Mouse (Mus musculus) gastrocnemius, postnatal 36 days (tissue): Measurements from ENCODE around the gene Slc35e1. TPM values are rescaled to one million over a fixed set of nuclear protein-coding genes. Genes with fewer than 3 reads are reported as not detected.

Experiments
- DNase-seq, 2 experiments: peaks; one replicate each; pipeline ENCODE4 v3.0.0; 2022
- intact Hi-C: fragments of 180-260 bp; cut with DNase I; formaldehyde crosslinking; loops from one replicate; pipeline ENCODE4 v1.15.1; 2025
- total RNA-seq, 2 experiments: library from RNA; stranded (reverse); gene quantifications; 2 replicates each; pipeline ENCODE4 v1.2.3; 2021

The Slc35e1 gene
- total RNA-seq, 2 experiments from 2014 or later: 39.4 to 43.2 TPM

DNA sequence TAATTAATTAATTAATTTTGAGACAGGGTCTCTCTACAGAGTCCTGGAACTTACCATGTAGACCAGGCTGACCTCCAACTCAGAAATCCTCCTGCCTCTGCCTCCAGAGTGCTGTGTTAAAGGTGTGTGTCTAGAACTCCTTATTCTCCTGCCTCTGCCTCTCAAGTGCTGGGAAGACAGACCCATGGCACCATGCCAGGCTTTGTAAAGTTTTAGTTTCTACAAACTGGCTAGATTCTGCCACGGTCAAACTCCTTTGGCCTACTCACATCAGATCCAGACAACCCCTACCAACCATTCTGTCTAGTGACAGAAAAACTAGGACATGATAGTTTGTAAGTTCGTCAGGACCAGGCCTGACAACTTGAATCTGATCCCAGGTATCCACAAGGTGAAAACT is 1.4 kb downstream of the Slc35e1 start:
- DNase-seq: no peak
- intact Hi-C loops: no loop called here

DNA sequence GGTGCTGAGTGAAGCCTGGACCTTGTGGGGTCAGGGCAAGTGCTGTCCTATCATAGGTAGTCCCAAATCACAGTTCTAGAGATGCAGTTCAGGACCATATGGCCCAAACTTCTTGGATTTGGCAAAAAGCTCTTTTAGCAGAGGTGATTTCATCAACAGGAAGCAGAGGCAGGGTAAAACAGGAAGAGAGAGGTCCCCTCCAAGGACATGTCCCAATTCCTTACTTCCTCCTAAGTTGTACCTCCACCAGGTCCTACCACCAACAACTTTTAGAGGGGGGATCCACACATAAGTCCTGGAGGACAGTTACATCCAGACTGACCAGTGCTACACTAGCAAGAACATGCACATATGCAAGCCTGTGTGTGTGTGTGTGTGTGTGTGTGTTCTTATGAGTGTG is 5.4 kb downstream of the Slc35e1 start:
- intact Hi-C loops: loop anchor here (5.0 to 10.0 kb wide), 2 partner anchors 80 to 238 kb away; partner anchors contain the start of gene Sin3b
- DNase-seq: no peak

DNA sequence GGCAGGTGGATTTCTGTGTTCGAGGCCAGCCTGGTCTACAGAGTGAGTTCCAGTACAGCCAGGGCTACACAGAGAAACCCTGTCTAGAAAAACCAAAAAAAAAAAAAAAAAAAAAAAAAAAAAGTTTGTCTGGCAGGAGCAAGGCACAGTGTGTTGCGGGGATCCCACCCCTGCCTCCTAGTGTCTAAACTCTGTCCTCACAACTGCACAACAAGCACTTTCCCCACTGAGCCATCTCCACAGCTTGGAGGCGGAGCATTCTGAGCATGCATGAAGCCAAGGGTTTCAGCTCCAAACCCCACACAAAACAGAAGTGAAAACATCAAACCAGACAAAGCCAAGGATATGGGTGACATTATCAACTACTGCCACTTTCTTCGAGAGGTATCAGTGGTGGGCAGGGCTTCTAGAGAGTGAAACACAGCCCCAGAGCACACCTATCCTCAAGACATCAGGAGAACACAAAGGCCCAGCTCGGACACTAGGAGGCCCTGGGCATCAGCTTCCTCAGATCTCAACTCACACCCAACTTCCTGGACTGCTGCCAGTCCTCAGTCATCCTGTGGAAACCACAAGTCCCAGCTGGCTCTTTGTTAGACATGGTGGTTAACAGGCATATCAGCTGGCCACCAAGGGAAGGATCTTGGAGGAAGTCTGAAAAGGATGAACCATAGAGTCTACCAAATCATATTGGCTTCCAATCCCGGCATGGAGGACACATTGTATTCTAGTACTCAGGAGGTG is 6.8 kb downstream of the Slc35e1 start:
- DNase-seq: no peak

DNA sequence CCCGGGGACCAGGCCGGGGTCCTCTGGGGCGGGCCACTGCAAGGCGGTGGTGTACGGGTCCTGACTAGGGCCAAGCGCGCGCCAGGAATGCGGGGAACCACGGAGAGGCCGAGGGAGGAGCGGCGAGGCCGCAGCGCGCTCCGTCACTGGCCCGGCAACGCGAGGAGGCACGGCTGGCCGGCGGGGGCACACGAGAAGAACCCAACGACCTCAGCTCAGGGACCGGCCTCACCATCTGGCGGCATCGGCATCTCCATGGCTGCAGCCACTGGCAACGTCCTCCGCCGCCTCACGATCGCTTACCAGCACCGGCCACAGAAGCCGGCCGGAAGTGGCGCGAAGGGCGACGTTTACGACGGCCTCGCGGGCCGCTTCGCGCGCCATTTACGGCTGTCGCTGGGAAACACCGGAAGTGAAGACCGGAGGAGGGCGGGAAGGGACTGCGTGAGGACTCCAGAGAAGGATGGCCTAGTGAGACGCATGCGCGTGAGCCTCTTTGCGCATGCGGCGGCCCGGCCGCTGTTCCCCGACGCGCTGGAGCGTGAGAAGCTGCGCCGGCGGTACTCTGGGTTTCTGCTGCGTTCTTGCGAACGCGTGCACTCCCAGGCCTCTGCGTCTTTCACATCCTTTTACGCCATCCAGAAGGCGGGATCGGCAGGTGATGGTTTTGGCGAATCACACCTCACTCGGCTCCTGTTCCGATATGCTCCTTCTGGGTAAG is 17.4 kb downstream of the Slc35e1 start, which contains the start of gene Cherp:
Cherp (minus strand) TSS at position 401 of the 721 bp plus-strand sequence.
- intact Hi-C loops: no loop called here
- DNase-seq: peak; percentile 91 to 95

More for the DNA sequence above, 6.8 kb downstream of the Slc35e1 start:
- intact Hi-C loops: loop anchor here (5.0 to 10.0 kb wide), 2 partner anchors 82 to 239 kb away; partner anchors contain the start of gene Sin3b

DNA sequence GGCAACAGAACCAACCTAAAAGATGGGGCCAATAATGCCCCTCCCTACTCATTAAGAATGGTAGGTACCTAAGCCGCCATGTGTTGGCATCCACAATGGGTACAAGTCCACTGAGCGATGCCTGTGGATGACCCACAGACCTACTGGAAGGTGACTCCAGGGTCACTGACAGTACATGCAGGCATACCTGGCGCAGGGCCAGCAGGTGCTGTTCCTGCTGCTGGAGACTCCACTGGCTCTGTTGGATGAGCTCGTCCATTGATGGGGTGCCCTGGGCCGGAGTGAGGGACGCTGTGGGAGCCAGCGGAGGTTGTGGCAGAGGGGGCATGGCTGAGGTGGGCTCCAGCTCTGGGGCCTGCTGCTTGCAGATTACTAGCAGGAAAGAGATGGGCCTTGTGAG is 21.7 kb downstream of the Slc35e1 start:
- no peak for DNase-seq
- intact Hi-C loops: no loop called here

DNA sequence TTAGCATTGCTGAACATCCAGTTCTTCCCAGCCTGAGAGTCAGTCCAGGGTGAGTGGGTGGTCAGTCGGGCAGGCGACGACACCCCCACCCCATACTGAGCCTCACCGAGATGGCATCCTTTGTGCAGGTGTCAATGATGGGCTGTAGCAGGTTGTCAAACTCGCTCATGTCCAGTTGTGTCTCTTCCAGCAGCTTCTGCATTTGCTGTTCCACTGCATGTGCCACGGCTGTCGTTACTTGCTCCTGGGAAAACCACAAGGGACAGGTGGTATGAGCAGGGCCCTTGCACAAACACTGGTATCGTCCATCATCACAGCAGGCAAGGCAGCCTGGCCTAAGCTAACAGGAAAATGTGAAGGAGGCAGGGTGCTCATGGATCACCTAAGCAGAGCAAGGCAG is 22.4 kb downstream of the Slc35e1 start:
- no peak for DNase-seq
- intact Hi-C loops: no loop called here

DNA sequence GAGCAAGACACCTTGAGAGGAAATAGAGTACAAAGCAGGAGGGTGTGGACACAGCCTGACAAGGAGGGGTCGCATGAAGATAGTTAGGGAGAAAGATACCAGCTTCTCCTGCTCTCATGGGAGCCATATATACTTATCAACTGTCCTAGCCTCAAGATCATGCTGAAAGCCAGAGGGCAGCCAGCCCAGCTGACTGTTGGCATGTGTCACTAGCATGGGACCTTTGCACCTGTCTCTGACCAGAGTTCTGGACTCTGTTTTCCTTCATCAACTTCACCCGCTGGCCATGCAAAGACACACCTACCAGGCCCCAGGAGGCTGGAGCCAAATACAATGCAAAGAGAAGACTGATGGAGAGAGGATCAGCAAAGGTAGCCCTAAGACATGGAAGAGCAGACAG is 23.2 kb downstream of the Slc35e1 start:
- intact Hi-C loops: no loop called here
- DNase-seq: no peak

DNA sequence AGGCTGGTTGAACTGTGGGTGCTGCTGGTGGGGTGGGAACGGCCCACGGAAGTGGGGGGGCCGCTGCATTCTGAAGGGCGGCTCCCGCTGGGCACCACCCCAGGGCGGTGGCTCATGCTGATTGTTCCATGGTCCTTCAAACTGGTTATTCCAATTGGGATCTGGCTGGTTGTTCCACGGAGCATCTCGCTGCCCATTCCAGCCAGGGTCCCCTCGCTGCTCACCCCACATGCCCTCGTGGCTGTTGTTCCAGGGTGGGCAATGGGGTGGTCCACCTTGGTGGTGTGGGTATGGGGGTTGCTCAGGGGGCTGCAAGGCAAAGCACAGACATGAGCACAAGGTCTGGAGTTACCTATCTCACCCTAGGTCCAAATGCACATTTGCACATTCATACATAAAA is 28.2 kb downstream of the Slc35e1 start:
- intact Hi-C loops: no loop called here
- DNase-seq: no peak

DNA sequence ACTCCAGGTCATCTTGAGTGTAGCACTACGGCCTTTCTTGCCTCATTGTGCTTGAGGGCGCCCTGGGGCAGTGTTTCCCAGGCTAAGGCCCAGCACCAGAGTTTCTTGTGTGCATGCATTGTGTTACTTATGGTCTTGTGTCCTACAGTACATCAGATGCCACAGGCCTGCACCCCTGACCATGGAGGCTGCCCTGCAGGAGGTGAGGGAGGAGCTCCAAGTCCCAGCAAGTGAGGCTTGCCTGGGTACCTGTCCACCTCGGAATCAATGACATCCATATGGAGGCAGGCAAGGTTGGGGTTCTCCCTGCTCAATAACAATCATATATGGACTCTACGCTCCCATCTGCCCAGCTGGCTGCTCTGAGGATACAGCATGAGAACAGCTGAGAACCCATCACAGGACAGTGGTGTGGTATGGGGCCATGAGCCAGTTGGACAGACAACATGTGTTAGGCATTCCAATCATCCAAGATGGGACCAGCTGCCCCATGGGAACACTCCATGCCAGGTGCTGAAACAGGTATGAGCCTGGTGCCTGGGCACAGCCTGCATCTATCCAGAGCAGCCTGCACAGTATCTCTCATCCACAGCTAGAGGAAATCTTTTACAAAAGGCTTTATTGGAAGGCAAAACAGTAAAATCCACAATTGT is 32.4 kb downstream of the Slc35e1 start:
- intact Hi-C loops: no loop called here
- DNase-seq: no peak

DNA sequence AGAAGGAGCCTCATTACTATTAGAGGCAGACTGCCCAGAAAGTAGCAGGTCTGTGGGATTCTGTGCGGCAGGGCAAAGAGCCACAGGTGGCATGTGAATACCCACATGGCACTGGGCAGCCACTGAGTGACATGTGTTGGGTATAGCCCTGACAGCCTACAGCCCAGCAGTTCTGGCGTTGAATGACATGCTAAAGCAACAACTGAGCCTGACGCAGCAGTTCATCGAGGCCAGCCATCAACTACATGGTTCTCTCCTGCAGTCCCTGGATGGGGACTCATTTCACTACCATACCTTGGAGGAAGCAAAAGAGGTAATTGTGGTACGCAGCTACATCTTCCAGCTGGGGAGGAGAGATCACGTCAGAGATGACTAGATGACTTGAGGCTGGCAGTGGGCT is 34.0 kb downstream of the Slc35e1 start:
- no peak for DNase-seq
- intact Hi-C loops: no loop called here

DNA sequence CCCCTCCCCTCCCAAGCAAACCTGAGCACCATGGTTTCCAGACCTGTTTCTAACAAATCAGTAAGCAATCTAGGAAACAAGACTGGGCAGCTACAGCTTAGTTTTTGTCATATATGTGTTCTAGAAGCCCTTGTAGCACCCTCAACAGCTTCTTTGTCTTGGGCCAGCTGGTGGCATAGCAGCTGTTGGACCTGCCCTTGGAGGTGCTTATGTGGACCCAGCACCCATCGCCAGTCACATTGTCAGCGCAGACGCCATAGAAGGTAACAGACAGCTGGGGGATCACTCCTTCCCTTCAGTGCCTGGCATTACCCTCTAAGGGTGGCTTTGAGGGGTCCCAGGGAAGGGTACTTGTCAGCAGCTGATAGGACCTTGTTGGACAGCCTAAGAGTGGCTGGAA is 34.6 kb downstream of the Slc35e1 start:
- DNase-seq: no peak
- intact Hi-C loops: no loop called here

DNA sequence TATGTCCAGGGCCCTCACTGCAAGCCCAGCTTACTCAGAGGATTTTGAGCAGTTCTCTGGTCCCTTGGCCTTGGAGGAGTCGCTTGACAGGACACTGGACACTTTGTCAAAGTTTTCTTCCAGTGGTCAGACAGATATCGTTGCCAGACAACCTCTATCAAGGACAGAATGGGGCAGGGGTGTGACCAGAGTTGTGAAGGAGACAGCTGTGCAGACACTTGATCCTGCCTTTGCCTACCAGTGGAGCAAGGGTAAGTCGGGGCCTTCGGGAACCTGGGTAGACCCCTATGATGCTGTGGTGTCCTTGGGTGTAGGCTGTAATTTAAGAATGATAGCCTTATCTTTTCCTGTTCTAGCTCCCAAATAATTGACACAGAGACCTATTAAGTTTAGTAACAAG is 37.1 kb downstream of the Slc35e1 start:
- DNase-seq: no peak
- intact Hi-C loops: no loop called here

DNA sequence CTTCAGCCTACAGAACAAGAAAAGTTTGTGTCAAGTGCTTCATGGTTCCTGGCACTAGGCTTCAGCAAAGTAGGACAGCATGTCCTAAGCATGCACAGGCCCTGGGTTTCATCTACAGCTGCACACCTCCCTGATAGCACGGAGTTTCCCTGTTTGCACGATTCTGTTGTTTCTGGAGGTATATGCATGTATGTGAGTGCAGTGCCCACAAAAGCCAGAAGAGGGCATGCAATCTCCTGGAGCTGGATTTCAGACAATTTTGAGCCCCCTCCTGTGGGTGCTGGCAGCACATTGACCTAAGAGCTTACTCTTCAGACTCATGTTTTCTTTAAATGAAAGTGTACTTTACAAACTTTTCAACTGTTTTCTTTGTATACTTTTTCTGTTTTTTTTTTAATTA is 38.5 kb downstream of the Slc35e1 start:
- intact Hi-C loops: no loop called here
- DNase-seq: no peak

DNA sequence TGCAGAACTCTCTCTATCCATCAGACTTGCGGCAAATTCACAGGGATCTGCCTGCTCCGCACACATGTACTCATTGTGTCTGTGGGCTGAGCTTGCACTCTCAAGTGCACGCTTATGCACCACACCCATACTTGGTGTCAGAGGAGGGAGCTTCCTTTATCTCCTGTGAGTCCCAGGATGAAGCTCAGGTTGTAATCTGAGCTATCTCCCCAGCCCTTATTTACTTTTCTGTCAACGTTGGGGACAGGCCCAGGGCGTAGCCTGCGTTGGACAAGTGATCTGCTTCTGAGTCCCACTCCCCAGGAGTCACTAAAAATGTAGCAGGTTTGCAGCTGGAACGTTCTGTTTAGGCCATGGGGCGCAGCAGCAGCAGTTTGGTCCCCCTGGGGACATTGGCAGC is 40.9 kb downstream of the Slc35e1 start:
- DNase-seq: no peak
- intact Hi-C loops: no loop called here

DNA sequence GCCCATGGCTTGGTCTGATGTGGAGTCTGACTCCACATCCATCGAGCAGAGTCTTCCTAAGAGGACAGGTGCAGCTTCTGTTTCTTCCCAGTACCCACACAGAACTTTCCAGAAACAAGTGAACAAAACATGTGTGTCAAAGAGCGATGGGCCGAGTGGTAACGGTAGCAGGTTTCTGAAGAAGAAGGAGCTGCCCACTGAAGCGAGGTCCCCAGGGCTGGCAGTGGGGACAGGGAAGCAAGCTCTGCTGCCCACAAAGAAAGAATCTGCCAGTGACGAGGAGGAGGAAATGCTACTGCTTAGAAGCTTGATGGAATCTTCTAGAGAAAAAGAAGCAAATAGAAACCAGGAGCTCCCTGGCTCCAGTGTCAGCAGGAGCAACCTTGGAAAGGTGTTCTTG is 47.3 kb downstream of the Slc35e1 start:
- intact Hi-C loops: no loop called here

DNA sequence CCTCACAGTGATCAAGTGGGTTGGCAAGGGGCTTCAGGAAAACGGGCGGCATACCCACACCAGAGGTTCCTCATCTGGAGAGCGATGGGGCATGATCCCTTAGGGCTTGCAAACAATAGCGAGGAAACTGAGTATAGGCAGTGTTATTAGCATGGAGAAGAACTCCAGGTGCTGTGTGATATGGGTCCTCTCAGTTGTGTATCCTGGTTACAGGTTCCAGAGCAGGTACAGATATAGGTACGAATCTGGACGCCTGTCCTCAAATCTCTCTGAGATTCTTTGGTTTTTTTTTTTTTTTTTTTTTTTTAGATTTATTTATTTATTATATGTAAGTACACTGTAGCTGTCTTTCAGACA is 48.4 kb downstream of the Slc35e1 start:
- no peak for DNase-seq
- intact Hi-C loops: no loop called here

More for the DNA sequence above, 47.3 kb downstream of the Slc35e1 start:
- DNase-seq: no peak

DNA sequence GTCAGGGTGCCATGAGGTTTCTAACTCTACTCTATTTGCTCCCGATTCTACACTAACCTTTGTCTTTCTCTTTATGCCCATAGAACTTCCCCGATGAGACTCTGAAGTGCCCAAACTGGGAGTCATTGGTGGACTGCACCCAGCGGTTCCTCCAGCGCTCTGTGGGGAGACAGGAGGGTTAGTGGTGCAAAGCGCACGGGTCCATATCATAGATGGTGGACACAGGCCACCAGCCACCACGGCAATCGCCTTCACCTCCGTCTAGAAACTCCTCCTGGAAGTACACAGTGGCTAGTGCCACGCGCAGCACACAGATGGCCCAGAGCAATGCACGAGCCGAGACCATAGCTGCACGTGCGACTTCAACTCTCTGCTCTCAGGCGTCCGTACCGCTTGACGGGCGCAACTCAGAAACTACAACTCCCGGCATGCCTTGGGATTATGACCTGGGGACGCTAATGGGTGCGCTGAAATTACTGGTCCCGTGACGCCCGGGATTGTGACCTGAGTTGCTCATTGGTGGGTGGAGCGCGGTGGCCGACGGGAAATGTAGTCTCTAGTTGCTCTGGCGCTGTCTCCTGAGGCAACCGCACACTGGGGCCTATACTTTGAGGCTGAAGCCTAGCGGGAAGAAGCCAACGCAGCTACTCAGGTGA is 48.9 kb downstream of the Slc35e1 start, which contains the start of the genes Calr3 and 1700030K09Rik:
Calr3 (minus strand) TSS at position 533 of the 656 bp plus-strand sequence.
1700030K09Rik (plus strand) TSS at position 543 of the 656 bp plus-strand sequence.
- intact Hi-C loops: no loop called here
- peak; percentile 95 to 97 for DNase-seq

DNA sequence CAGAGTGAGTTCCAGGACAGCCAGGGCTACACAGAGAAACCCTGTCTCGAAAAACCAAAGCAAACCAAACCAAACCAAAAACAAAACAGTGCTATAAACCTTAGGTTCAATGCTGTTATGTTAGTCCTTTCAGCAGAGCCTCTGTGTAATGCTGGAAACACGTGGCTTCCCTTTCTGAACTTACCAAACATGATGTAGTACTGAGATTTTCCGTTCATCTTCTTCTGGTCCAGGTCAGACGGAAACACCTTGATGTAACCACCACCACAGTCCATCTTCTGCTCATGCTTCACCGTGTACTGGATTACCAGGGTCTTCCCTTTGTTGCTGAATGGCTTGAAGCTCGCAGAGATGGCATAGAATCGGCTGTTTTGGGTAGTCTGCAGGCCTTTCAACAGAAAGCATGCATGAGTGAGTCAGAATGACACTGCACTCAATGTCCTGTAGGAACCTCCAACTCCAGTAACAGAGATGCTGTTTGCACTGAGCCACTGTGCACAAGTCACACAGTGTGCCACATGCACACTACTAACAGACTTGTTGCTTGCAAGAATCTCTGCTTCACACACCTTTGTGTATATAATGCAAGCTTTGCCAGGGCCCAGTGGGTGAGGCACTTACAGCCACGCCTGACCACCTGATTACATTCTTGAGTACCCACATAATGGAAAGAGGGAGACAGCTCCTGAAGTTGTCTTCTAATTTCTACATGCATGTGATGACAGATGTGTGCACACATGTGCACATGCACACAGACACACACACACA is 54.0 kb downstream of the Slc35e1 start:
- intact Hi-C loops: no loop called here
- DNase-seq: no peak

DNA sequence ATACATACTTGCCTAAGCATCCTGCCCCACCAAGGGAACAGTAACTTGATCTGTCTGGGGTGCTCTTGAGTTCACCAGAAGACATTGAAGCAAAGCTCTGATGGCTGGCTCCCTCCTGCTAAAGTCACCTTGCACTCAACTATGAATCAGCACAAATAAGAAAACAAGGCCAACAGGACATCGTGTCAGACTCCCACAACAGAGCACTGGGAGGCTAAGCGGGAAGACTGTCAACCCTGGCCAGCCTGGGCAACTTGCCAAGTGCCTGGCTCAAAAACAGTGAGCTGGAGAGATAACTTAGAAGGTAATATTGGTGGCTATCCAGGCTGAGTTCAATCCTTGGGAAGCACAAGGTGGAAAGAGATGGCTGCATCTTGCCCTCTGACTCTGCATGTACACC is 57.5 kb downstream of the Slc35e1 start:
- DNase-seq: peak in 1 of 2 experiments; percentile 25
- intact Hi-C loops: no loop called here
